Mouse (Mus musculus): Measurements from ENCODE around the gene Arhgap19. TPM values are rescaled to one million over a fixed set of nuclear protein-coding genes. Genes with fewer than 3 reads are reported as not detected.

Gene Arhgap19
- polyA plus RNA-seq, 2 experiments from 2014 or later, result 3.0 to 5.9 TPM

GRCm38 (mm10) chr19:41797536-41797935 lies 4.3 kb downstream of the Arhgap19 start:
- no peak for ATAC-seq

- ATAC-seq, result no peak
Observed at GRCm38 (mm10) chr19:41796789-41797327, 5.0 kb downstream of the Arhgap19 start.

GRCm38 (mm10) chr19:41796148-41796760 lies 5.6 kb downstream of the Arhgap19 start:
- no peak for ATAC-seq

- no peak for ATAC-seq
Observed at GRCm38 (mm10) chr19:41794901-41795300, 6.9 kb downstream of the Arhgap19 start.

- no peak for ATAC-seq
Observed at GRCm38 (mm10) chr19:41794017-41794416, 7.8 kb downstream of the Arhgap19 start.

GRCm38 (mm10) chr19:41792934-41793486 lies 8.8 kb downstream of the Arhgap19 start:
- ATAC-seq, result no peak

- ATAC-seq, result no peak
Observed at GRCm38 (mm10) chr19:41791384-41791783, 10.5 kb downstream of the Arhgap19 start.

GRCm38 (mm10) chr19:41789110-41789961 lies 12.5 kb downstream of the Arhgap19 start:
- no peak for ATAC-seq

GRCm38 (mm10) chr19:41786896-41787295 lies 15.0 kb downstream of the Arhgap19 start:
- ATAC-seq, result no peak

- ATAC-seq, result no peak
Observed at GRCm38 (mm10) chr19:41777514-41777913, 24.3 kb downstream of the Arhgap19 start.

GRCm38 (mm10) chr19:41768711-41769110 lies 33.1 kb downstream of the Arhgap19 start:
- ATAC-seq, result peak; percentile 17

GRCm38 (mm10) chr19:41766628-41767027 lies 35.2 kb downstream of the Arhgap19 start:
- ATAC-seq, result no peak

- ATAC-seq, result peak; percentile 71
Observed at GRCm38 (mm10) chr19:41763870-41764660, 37.8 kb downstream of the Arhgap19 start.

- ATAC-seq, result no peak
Observed at GRCm38 (mm10) chr19:41761529-41761928, 40.3 kb downstream of the Arhgap19 start.

GRCm38 (mm10) chr19:41759765-41760164 lies 42.1 kb downstream of the Arhgap19 start:
- no peak for ATAC-seq

- ATAC-seq, result no peak
Observed at GRCm38 (mm10) chr19:41759270-41759669, 42.6 kb downstream of the Arhgap19 start.

- ATAC-seq, result no peak
Observed at GRCm38 (mm10) chr19:41754760-41755159, 47.1 kb downstream of the Arhgap19 start.

- ATAC-seq, result no peak
Observed at GRCm38 (mm10) chr19:41751906-41752305, 49.9 kb downstream of the Arhgap19 start.

GRCm38 (mm10) chr19:41747436-41747835 lies 54.4 kb downstream of the Arhgap19 start:
- ATAC-seq, result no peak

GRCm38 (mm10) chr19:41745941-41746557 lies 55.8 kb downstream of the Arhgap19 start:
- no peak for ATAC-seq

- ATAC-seq, result no peak
Observed at GRCm38 (mm10) chr19:41743396-41743795, 58.5 kb downstream of the Arhgap19 start, which contains the start of gene Slit1. Gene Slit1 (minus strand): TSS chr19:41743665.

- ATAC-seq, result no peak
Observed at GRCm38 (mm10) chr19:41738896-41739295, 63.0 kb downstream of the Arhgap19 start.
